Mouse (Mus musculus): ENCODE results near the gene Cd3e.

DNA sequence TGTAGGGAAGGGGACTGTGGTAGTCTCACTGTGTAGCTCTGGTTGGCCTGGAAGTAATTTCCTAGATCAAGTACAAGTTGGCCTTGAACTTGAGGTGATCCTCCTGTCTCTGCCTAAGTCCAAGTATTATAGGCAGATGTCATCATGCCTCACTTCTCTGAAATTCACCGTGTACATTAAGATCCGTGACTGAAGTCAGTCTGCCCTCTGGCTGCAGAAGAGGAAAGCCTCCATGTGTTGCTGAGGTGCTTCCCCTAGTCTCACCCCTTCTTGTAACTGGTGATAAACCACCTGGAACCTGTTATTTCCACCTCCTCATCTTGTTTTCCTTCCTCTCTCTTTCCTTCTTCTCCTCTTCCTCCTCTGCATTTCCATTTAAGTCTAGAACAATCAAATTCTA, 5.5 kb upstream of the Cd3e start:
- no peak for TF ChIP-seq CTCF (IDR thresholded peaks at IDR 0.05; ENCODE audit: borderline replicate concordance, insufficient read depth, low read depth, low read length)
- TF ChIP-seq POLR2A (IDR thresholded peaks at IDR 0.05; ENCODE audit: borderline replicate concordance, insufficient read depth, low read length) = no peak

Measured in cerebellum, adult 2 months (tissue).